Mouse (Mus musculus): Measurements from ENCODE around the gene Gpr4.

DNA sequence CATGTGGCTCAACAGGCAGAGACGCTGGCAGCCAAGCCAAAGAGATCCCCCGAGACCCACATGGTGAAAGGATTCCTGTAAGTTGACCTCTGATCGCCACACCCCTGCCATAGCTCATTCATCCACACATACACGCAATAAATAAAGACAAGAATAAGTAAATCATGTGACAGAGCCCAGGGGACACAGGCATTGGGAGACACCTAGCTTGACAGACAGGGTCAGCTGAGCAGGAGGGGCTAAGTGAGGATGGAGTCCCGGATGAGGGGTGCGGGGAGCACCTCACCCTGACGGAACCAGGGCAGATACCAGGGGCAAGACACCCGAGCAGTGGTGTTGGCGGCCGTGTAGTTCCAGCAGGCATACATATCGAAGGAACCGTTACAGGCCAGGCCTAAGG is 48.6 kb upstream of the Gpr4 start:
- TF ChIP-seq MAFK (IDR thresholded peaks at IDR 0.05; ENCODE audit: insufficient read depth, low read depth, low read length) (no peak), ZNF384 (IDR thresholded peaks at IDR 0.05; ENCODE audit: low read depth, low read length) (no peak)
